Mouse (Mus musculus): Measurements from ENCODE around the gene Grm8.
A peak's percentile ranks its signal among the peaks of the same experiment; 100 is the strongest.

The Grm8 gene

GRCm38 (mm10) chr6:27645054-27645453 is 489.9 kb downstream of the Grm8 start:
- no peak for DNase-seq (ENCODE audit: low spot score in 2 of 2)

DNA sequence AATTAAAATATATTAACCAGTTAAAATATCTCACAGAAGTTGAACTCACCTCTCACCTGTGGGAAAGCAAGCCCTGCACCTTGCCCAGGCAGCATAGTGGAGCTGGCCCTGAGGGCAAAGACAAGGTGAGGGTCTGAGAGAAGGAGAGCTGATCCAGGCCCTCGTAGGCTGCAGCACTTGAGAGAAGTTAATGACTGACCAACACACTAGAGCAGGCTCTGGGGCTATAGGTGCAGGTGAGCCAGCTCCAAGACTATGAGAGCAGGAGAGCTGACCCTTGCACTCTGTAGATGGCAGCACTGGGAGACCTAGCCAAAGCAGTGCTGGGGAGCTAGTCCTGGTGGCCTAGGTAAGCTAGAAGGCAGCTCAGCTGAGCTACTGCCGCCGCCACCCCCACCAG is 499.1 kb downstream of the Grm8 start:
- DNase-seq (ENCODE audit: low spot score in 2 of 2), result no peak

DNA sequence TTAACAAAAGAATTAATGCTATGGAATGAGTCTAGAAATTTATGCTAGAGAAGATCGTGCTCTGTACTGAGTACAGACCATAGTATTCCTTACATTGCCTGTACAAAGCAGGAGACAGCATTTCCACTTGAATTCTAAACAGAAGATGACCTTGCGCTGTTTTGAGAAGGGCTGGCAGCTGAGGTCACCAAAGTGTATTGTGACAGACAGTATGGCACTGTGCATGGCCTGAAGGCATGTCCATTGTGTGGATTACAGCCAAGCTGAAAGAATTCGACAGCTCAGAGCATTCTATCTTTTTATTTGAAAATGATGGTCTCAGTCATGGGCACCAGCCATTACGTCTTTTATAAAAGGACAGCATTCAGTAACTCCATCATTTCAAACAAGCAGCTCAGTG is 517.5 kb downstream of the Grm8 start:
- DNase-seq (ENCODE audit: low spot score in 2 of 2), result no peak

- no peak for DNase-seq (ENCODE audit: low spot score in 2 of 2)
These were observed 554.5 kb downstream of the Grm8 start for GRCm38 (mm10) chr6:27580485-27580884.

DNA sequence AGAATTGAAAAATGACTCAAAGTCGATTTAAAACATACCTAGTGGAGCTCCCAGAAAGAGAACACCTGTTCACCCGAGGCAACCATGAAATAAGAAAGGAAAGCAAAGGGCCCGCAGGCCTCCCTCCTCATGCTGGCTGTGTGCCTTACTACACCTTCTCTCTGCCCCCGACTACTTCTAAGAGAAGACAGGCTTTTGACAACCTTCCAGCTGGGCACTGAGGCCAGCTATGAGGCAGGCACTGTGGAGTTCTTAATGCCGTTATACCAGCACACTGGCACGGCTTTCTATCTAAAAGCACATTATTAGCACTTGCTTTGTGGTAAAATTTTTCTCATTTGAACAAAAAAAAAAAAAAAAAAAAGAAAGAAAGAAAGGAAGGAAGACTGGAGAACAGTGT is 589.5 kb downstream of the Grm8 start:
- no peak for DNase-seq (ENCODE audit: low spot score in 2 of 2)

GRCm38 (mm10) chr6:27517620-27518019 is 617.4 kb downstream of the Grm8 start:
- DNase-seq (ENCODE audit: low spot score in 2 of 2), result no peak

DNA sequence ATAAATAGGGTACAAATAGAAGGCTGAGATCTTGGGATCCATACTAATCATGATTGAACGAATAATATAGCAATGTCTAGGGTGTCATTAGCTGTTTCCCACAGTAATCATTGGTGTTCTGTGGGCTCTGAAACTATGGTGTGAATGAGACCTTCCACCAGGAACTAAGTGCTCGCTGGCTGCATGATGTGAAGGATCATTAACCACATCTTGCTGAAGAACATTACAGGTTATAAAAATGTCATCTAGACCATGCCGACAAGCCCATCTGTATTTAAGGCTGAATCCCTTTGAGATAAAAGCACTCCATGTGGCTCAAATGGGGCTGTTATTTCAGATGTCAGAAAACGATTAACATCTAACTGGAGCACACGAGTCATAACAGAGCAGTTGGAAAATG is 674.0 kb downstream of the Grm8 start:
- no peak for DNase-seq (ENCODE audit: low spot score in 2 of 2)

DNA sequence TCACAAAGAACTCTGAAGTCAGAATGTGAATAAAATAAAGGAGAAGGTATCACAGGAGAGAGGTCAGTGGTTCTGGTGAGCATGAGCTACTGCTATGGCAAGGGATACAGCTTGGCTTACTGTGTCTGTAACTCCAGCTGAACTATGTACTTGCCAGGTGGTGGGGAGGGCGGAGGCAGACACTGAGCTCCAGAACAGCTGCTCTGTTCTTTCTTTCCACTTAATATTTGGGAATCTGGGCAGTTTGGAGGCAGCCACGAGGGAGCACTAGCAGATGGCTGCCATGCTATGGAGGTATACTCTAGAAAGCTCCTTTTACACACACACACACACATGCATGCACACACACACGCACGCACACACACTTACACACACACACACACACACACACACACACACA is 726.5 kb downstream of the Grm8 start:
- DNase-seq (ENCODE audit: low spot score in 2 of 2), result peak; percentile 7 to 33

DNA sequence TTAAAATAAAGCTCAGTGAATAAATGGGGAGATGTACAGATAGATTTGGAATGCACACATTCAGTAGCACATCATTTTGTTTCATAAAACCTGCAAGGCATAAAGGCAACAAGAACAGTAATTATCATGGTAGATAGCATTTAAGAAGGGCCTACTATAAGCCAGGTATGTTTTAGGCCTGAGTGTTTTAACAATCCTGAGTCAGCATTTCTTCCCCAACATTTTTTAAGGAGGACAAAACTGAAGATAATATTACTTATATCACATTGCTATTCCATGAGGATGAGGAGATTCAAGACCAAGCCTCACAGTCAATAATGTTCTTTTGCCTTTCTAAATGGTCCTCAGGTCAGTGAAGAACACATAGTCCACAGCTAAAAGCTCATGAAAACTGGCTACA is 762.6 kb downstream of the Grm8 start:
- no peak for DNase-seq (ENCODE audit: low spot score in 2 of 2)

GRCm38 (mm10) chr6:27371095-27371494 is 763.9 kb downstream of the Grm8 start:
- peak; percentile 10 to 12 for DNase-seq (ENCODE audit: low spot score in 2 of 2)

GRCm38 (mm10) chr6:27363775-27364174 is 771.2 kb downstream of the Grm8 start:
- DNase-seq (ENCODE audit: low spot score in 2 of 2), result no peak

DNA sequence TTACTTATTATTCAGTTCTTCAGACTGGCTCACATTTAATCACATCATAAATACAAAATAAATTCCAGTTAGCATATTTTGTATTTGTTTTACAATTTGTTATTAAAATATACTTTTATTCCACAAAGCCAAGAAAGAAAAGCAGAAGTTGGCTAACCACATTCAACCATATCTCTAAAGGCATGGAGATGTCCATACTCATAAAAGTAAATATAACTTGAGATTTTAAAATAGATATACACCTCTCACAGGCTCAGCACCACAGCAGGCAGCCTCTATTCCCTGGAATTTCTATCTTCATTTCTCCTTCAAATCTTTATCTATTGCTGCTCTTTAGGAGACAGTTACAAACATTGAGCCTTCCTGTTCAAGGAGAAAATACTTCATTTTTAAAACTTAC is 774.5 kb downstream of the Grm8 start:
- DNase-seq (ENCODE audit: low spot score in 2 of 2), result no peak

- no peak for DNase-seq (ENCODE audit: low spot score in 2 of 2)
These were observed 783.8 kb downstream of the Grm8 start for GRCm38 (mm10) chr6:27351147-27351546.

- no peak for DNase-seq (ENCODE audit: low spot score in 2 of 2)
These were observed 786.7 kb downstream of the Grm8 start for GRCm38 (mm10) chr6:27348272-27348671.

GRCm38 (mm10) chr6:27346311-27346710 is 788.7 kb downstream of the Grm8 start:
- DNase-seq (ENCODE audit: low spot score in 2 of 2), result no peak

GRCm38 (mm10) chr6:27340131-27340530 is 794.8 kb downstream of the Grm8 start:
- DNase-seq (ENCODE audit: low spot score in 2 of 2), result peak in 1 of 2 experiments; percentile 17

DNA sequence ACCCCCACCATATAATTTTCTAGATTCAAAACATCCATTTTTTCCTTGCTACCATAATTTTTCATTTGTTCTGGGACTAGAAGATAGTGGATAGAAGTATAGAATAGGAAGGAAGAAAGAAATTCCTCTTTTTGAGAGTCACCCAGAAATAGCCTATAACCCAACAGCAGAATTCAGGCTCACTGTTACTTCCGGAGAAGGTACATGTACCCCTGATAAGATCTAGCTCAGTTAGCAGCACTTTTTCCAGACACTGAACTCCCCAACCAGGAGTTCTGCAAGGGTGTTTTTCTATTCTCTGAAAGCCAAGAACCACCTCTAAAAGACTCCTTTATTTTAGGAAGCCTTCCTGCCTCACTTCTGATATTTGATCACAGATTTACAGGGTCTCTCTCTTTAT is 816.4 kb downstream of the Grm8 start:
- DNase-seq (ENCODE audit: low spot score in 2 of 2), result no peak

DNA sequence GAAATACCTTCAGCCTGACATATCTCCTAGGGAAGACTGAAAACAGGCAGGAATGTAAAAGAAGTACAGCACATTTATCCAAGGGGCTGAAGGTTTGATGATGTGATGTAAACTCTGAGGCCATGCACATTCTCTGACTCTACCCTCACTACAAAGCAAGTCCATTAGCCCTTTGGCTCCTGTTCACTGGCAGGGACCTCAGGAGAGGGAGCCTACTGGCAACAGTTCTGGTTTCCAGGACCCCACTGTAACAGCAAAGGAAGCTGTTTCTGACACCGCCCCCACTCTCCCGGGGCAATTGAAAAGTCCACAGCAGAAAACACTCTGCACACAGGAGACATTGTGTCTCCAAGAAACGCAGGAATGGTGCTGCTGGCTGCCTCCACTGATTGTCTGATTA is 817.6 kb downstream of the Grm8 start:
- no peak for DNase-seq (ENCODE audit: low spot score in 2 of 2)

GRCm38 (mm10) chr6:27316018-27316417 is 819.0 kb downstream of the Grm8 start:
- DNase-seq (ENCODE audit: low spot score in 2 of 2), result no peak

- no peak for DNase-seq (ENCODE audit: low spot score in 2 of 2)
These were observed 820.5 kb downstream of the Grm8 start for GRCm38 (mm10) chr6:27314273-27315009.

GRCm38 (mm10) chr6:27310401-27310800 is 824.6 kb downstream of the Grm8 start:
- DNase-seq (ENCODE audit: low spot score in 2 of 2), result no peak

DNA sequence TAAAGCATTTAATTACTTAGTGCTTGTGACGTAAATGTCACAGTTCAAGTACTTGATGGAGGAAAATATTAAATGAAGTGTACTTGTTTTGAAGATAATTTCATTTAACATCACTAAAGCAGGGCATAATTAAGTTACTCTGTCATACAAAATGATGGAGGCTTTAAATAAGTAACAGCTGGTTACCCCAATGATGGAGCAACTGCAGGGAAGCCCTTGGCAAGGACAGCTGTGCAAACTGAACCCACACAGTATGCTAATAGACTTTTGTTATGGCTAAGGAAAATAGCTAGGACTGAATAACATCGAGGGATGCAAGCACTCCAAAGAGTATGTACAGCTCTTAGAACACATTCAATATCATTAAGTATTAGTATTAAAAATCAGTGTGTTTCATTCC is 829.6 kb downstream of the Grm8 start:
- no peak for DNase-seq (ENCODE audit: low spot score in 2 of 2)

DNA sequence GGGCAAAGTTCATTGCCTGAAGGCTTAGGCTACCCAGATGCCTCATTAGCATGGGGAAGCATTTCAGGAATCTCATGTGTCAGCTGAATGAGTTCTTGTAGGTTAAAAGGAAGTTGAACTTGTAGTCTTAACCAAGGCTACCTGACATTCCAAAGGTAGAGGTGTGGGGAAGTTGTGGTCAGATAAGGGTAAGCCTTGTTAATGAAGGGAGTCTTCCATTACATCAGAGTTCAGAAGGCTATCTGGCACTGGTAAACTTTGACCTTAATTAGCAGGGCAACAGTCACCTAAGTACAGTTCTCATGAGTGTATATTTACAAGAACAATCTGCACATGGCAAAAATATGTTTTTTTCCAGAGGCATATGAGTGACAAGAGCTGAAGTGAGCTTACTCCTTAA is 870.0 kb downstream of the Grm8 start:
- no peak for DNase-seq (ENCODE audit: low spot score in 2 of 2)

GRCm38 (mm10) chr6:27262611-27263010 is 872.4 kb downstream of the Grm8 start:
- no peak for DNase-seq (ENCODE audit: low spot score in 2 of 2)

All from right cerebral cortex, adult 2 months (tissue).